Mouse (Mus musculus) heart, embryonic 12.5 days (tissue): Measurements from ENCODE around the gene 1700017D01Rik. TPM values are rescaled to one million over a fixed set of nuclear protein-coding genes. Genes with fewer than 3 reads are reported as not detected.
"Not testable (repeated sequence)": the region's sequence is repeated elsewhere in the genome, so short reads cannot be mapped to it uniquely, and the experiment has no call there.

ENCODE experiments used
- ATAC-seq: fragments of 200-750 bp; cut with Nextera tagmentation; 2 replicates; pipeline ENCODE4 v1.8.0; 2017; ENCODE audit warnings: moderate TSS enrichment, moderate library complexity; ENCODE audit not compliant: insufficient number of reproducible peaks, low FRiP score
- H3K27ac ChIP-seq: fragments of 300-500 bp; sonication (generic); 2 replicates; pipeline ENCODE4 v1.5.1; 2016; ENCODE audit warnings: mild to moderate bottlenecking, moderate library complexity; ENCODE audit not compliant: poor library complexity, severe bottlenecking
- H3K27me3 ChIP-seq: fragments of 300-500 bp; sonication (generic); replicated peaks from 2 replicates; pipeline ENCODE4 v1.6.1; 2016; ENCODE audit warnings: mild to moderate bottlenecking, moderate library complexity
- H3K36me3 ChIP-seq: fragments of 300-500 bp; sonication (generic); 2 replicates; pipeline ENCODE4 v1.6.1; 2016; ENCODE audit warnings: mild to moderate bottlenecking, moderate library complexity
- H3K4me1 ChIP-seq: fragments of 300-500 bp; sonication (generic); replicated peaks from 2 replicates; pipeline ENCODE4 v1.6.1; 2016; ENCODE audit warnings: mild to moderate bottlenecking
- H3K4me2 ChIP-seq: fragments of 300-500 bp; sonication (generic); 2 replicates; pipeline ENCODE4 v1.6.1; 2016; ENCODE audit warnings: mild to moderate bottlenecking, moderate library complexity
- H3K4me3 ChIP-seq: fragments of 300-500 bp; sonication (generic); 2 replicates; pipeline ENCODE4 v1.5.1; 2016; ENCODE audit warnings: mild to moderate bottlenecking
- H3K9ac ChIP-seq: fragments of 300-500 bp; sonication (generic); 2 replicates; pipeline ENCODE4 v1.6.1; 2016; ENCODE audit warnings: mild to moderate bottlenecking, moderate library complexity
- H3K9me3 ChIP-seq: fragments of 300-500 bp; sonication (generic); replicated peaks from 2 replicates; pipeline ENCODE4 v1.6.1; 2016; ENCODE audit warnings: mild to moderate bottlenecking, moderate library complexity
- WGBS: fragments of 180-500 bp; shearing (Covaris S2); methylation state at CpG from one replicate; pipeline ENCODE4 v1.1.7; 2016; 5-methylcytosine and 5-hydroxymethylcytosine counted together
- polyA plus RNA-seq: library from polyadenylated mRNA; unstranded; fragments of >200 nt; fragmentation: Nextera tagmentation; extraction: Ambion mirVana; gene quantifications from 2 replicates; pipeline ENCODE4 v1.2.1, GENCODE M21; 2016

The 1700017D01Rik gene
- not detected in 2 replicates for polyA plus RNA-seq

DNA sequence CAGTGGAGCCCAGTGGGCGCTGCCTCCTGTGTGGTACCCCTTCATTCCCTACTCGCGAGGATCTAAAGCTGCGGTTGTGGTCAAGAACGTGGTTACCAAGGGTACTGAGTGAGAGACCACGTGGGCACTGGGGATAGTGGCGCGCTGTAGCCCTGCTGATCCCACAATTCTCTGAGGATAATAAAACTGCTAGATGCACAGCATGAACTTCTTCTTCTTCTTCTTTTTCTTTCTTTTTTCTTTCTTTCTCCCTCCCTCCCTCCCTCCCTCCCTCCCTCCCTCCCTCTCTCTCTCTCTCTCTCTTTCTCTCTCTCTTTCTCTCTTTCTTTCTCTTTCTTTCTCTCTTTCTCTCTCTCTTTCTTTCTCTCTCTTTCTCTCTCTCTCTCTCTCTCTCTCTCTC lies at the start of gene 1700017D01Rik:
Gene 1700017D01Rik (minus strand): TSS at position 101 of the 400 bp plus-strand sequence.
- not testable (repeated sequence) for H3K4me1 ChIP-seq, H3K9me3 ChIP-seq, H3K27me3 ChIP-seq, H3K9ac ChIP-seq, H3K27ac ChIP-seq, H3K36me3 ChIP-seq, H3K4me3 ChIP-seq, H3K4me2 ChIP-seq, ATAC-seq
- WGBS = 81% methylated on average over 8 of the region's 8 CpGs

DNA sequence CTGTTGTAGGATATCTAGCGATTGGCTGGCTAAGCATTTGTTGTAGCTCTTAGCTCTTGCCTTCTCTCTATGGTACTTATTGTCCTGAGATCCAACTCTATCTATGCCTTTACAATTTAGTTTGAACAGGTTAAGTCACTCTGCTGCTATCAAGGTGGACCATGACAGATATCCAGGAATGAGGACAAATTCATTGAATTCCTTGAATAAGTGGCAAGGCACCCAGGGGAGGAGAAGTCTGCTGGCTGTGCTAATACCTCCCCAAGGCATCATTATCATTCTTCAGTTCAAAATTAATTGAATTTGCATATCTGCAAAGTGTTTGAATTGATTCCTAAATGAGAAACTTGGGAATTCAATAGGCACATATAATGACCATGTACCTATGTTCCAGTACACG lies 46.8 kb upstream of the 1700017D01Rik start:
- H3K4me2 ChIP-seq = no peak overlapping the region
- H3K36me3 ChIP-seq = no peaks in the 10 kb centered on the region
- no peak for ATAC-seq
- 63% methylated on average over 2 of the region's 2 CpGs for WGBS
- H3K4me1 ChIP-seq = no peaks in the 10 kb centered on the region
- H3K9ac ChIP-seq = no peak overlapping the region
- no peaks in the 10 kb centered on the region for H3K9me3 ChIP-seq
- H3K27ac ChIP-seq = no peak overlapping the region
- no peak overlapping the region for H3K4me3 ChIP-seq
- no peaks in the 10 kb centered on the region for H3K27me3 ChIP-seq

- Histone ChIP-seq H3K4me3 (no peak within 1 kb of the TSS), H3K27ac (no peak within 1 kb of the TSS), H3K4me1 (no peaks in the 10 kb centered on the region), H3K36me3 (no peaks in the 10 kb centered on the region), H3K9ac (no peak within 1 kb of the TSS), H3K27me3 (peaks cover 4% of the 10 kb centered on the region; the same call in 1 of the 2 replicates), H3K9me3 (no peaks in the 10 kb centered on the region), H3K4me2 (no peak within 1 kb of the TSS)
- WGBS = 30% methylated on average over 10 of the region's 10 CpGs
- ATAC-seq = no peak
Observed at GRCm38 (mm10) chr19:11165172-11165571, 34.5 kb upstream of the 1700017D01Rik start, which contains the start of gene 1700025F22Rik. TSS of gene 1700025F22Rik (minus strand) at chr19:11165320.

- 73% methylated on average over 6 of the region's 6 CpGs for WGBS
- not testable (repeated sequence) for H3K4me1 ChIP-seq, H3K27ac ChIP-seq, H3K9me3 ChIP-seq, H3K27me3 ChIP-seq, ATAC-seq, H3K4me3 ChIP-seq, H3K4me2 ChIP-seq, H3K9ac ChIP-seq, H3K36me3 ChIP-seq
Observed at GRCm38 (mm10) chr19:11157890-11158289, 27.2 kb upstream of the 1700017D01Rik start.

- H3K4me1 ChIP-seq = no peaks in the 10 kb centered on the region
- no peak overlapping the region for H3K27ac ChIP-seq
- no peak for ATAC-seq
- no peaks in the 10 kb centered on the region for H3K36me3 ChIP-seq
- no peaks in the 10 kb centered on the region for H3K9me3 ChIP-seq
- no peak overlapping the region for H3K9ac ChIP-seq
- 62% methylated on average over 4 of the region's 4 CpGs for WGBS
- no peak overlapping the region for H3K4me2 ChIP-seq
- no peak overlapping the region for H3K4me3 ChIP-seq
- H3K27me3 ChIP-seq = no peaks in the 10 kb centered on the region
Observed at GRCm38 (mm10) chr19:11135336-11135735, 4.7 kb upstream of the 1700017D01Rik start.

DNA sequence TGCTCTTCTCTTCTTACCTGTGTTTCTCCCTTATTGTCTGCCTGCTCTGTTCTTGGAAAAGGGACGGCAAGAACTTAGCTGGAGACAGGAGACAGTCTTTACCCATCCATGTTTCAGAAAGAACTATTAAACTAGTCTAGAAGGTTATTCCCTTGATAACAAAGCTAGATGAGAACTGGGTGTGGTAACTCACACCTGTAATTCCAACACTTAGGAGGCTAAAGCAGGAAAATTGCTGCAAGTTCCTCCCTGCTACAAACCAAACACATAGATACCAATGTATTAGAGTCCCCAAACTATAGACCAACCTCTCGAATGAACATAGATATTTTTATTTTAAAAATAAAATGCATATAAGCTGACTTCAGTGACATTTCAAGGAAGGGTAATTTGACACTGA lies 4.2 kb upstream of the 1700017D01Rik start:
- ATAC-seq = no peak
- Histone ChIP-seq H3K4me2 (no peak overlapping the region), H3K36me3 (no peaks in the 10 kb centered on the region), H3K9me3 (no peaks in the 10 kb centered on the region), H3K27ac (no peak overlapping the region), H3K4me1 (no peaks in the 10 kb centered on the region), H3K4me3 (no peak overlapping the region), H3K9ac (no peak overlapping the region), H3K27me3 (no peaks in the 10 kb centered on the region)
- WGBS = 70% methylated on average over 2 of the region's 2 CpGs

- Histone ChIP-seq H3K4me3 (no peak overlapping the region), H3K4me1 (no peaks in the 10 kb centered on the region), H3K9me3 (0 out of 2 replicates have a peak, but pooled peaks cover under 1% of the 10 kb centered on the region), H3K27me3 (no peaks in the 10 kb centered on the region), H3K9ac (no peak overlapping the region), H3K27ac (no peak overlapping the region), H3K4me2 (no peak overlapping the region), H3K36me3 (no peaks in the 10 kb centered on the region)
- ATAC-seq = no peak
- WGBS = 77% methylated on average over 1 of the region's 1 CpGs
Observed at GRCm38 (mm10) chr19:11129702-11130101, 974 bp downstream of the 1700017D01Rik start.

GRCm38 (mm10) chr19:11121016-11121420 lies 9.7 kb downstream of the 1700017D01Rik start:
- H3K36me3 ChIP-seq, H3K27me3 ChIP-seq, H3K27ac ChIP-seq, H3K4me1 ChIP-seq, H3K9me3 ChIP-seq: not testable (repeated sequence)
- Histone ChIP-seq H3K9ac (0 out of 2 replicates have a peak overlapping the region, but pooled peaks have one; percentile 48), H3K4me3 (peak overlapping the region; percentile 46), H3K4me2 (peak overlapping the region; percentile 60)
- WGBS = under 1% methylated on average over 14 of the region's 38 CpGs
- peak; percentile 97 for ATAC-seq

DNA sequence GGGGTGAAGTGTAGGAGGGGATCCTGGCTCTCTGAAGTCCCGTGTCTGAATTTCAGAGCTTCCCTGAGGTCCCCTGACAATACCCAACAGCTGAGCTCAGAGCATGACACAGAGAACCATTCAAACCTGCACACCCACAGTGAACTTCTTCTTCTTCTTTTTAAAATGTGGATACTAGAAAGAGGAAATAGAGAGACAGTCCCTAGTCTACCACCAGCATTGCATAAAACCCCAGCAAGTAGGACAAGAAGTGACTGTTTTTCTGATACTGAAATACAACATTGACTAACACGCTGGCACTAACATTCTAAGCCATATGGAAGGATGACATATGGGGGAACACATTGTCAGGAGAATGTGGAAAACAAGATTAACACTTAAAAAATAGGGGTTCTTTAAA lies 11.3 kb downstream of the 1700017D01Rik start:
- H3K9ac ChIP-seq = no peak overlapping the region
- H3K27me3 ChIP-seq = no peaks in the 10 kb centered on the region
- no peak for ATAC-seq
- no peaks in the 10 kb centered on the region for H3K4me1 ChIP-seq
- no peaks in the 10 kb centered on the region for H3K9me3 ChIP-seq
- no peak overlapping the region for H3K4me2 ChIP-seq
- H3K27ac ChIP-seq = no peak overlapping the region
- WGBS = 72% methylated on average over 2 of the region's 2 CpGs
- no peak overlapping the region for H3K4me3 ChIP-seq
- H3K36me3 ChIP-seq = no peaks in the 10 kb centered on the region

DNA sequence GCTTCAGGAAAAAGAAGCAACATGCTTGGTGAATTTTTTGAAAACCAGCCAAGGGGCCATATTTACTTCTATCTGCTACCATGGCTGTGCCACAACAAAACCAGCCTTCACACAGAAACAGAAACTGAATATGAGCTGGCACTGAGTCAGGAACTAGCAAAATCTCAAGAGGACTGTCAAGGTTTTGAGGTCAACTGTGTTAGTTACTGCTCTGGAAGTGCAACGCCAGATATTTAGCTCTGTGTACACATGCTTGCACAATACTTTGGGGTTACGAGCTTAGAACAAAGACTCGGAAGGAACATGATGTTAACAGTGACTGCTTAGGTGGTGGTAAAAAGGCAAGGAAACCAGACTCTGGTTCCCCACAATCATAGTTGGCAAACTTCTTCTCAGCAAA lies 22.9 kb downstream of the 1700017D01Rik start:
- Histone ChIP-seq H3K4me2 (no peak overlapping the region), H3K27ac (no peak overlapping the region), H3K9me3 (no peaks in the 10 kb centered on the region), H3K4me3 (no peak overlapping the region), H3K4me1 (no peaks in the 10 kb centered on the region), H3K27me3 (no peaks in the 10 kb centered on the region), H3K9ac (no peak overlapping the region), H3K36me3 (no peaks in the 10 kb centered on the region)
- ATAC-seq = no peak
- 78% methylated on average over 3 of the region's 3 CpGs for WGBS

- H3K9ac ChIP-seq = no peak overlapping the region
- no peaks in the 10 kb centered on the region for H3K36me3 ChIP-seq
- no peaks in the 10 kb centered on the region for H3K27me3 ChIP-seq
- WGBS = 66% methylated on average over 1 of the region's 1 CpGs
- no peak overlapping the region for H3K27ac ChIP-seq
- no peak overlapping the region for H3K4me2 ChIP-seq
- no peak overlapping the region for H3K4me3 ChIP-seq
- H3K9me3 ChIP-seq = no peaks in the 10 kb centered on the region
- no peak for ATAC-seq
- no peaks in the 10 kb centered on the region for H3K4me1 ChIP-seq
Observed at GRCm38 (mm10) chr19:11101880-11102279, 28.8 kb downstream of the 1700017D01Rik start.

- H3K9me3 ChIP-seq = no peaks in the 10 kb centered on the region
- H3K27me3 ChIP-seq = peaks cover 9% of the 10 kb centered on the region; the same call in 1 of the 2 replicates
- no peaks in the 10 kb centered on the region for H3K36me3 ChIP-seq
- H3K4me2 ChIP-seq = no peak overlapping the region
- H3K9ac ChIP-seq = no peak overlapping the region
- 72% methylated on average over 3 of the region's 3 CpGs for WGBS
- no peak overlapping the region for H3K4me3 ChIP-seq
- no peak for ATAC-seq
- H3K4me1 ChIP-seq = no peaks in the 10 kb centered on the region
- H3K27ac ChIP-seq = no peak overlapping the region
Observed at GRCm38 (mm10) chr19:11098401-11098800, 32.3 kb downstream of the 1700017D01Rik start.
